Mouse (Mus musculus): ENCODE measurements around the gene Mab21l3. TPM values are rescaled to one million over a fixed set of nuclear protein-coding genes. Genes with fewer than 3 reads are reported as not detected.

Mab21l3 gene
- total and polyA plus RNA-seq, 3 experiments: 1.9 to 3.4 (median 2.8) TPM

DNA sequence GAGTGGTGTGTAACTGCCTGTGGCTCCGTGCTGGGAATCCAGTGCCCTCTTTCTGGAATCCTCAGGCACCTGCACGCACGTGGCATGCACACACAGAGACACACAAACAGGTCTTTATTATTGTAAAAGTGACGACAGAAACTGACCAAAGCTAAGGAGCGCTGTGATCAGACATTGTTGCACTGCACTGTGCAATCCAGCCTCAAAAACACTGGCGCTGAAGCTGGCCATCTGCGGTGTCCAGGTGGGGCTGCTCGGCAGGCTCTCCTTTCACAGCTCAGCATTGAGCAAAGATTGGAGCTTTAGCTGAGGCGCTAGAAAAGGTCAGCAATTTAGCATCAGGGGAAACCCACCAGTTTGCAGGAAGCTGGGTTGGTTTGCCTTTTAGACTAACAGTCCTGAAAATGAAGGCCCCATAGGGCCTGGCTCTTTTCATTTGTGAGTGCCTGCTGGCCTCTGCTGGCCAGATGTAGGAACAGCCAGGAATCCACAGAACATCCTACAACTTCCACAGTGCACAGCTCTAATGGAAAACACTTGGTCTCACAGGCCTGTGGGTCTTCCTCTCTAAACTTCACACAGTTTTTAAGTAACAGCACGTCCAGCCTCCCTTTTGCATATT lies 36.3 kb downstream of the Mab21l3 start:
- Histone ChIP-seq H3K27ac (ENCODE audit: insufficient read depth, low read depth) (no peak overlapping the region), H3K4me1 (ENCODE audit: control insufficient read depth in 1 of 2, insufficient read depth in 2 of 2) (peaks cover 3 to 9% of the 10 kb centered on the region in 2 experiments), H3K27me3 (replicated peaks) (no peaks in the 10 kb centered on the region), H3K36me3 (replicated peaks in 1 of 2; ENCODE audit: control insufficient read depth in 1 of 2, insufficient read depth in 1 of 2, low read length in 1 of 2) (peaks cover 0 to 15% of the 10 kb centered on the region in 2 experiments), H3K4me2 (ENCODE audit: insufficient read depth, low read depth, poor library complexity, severe bottlenecking) (peak overlapping the region; percentile 24; the same call in 1 of the 2 replicates), H3K4me3 (replicated peaks in 1 of 3; ENCODE audit: low read depth in 2 of 3, low read length in 2 of 3, poor library complexity in 1 of 3) (no peak overlapping the region), H3K79me2 (replicated peaks; ENCODE audit: control insufficient read depth, extremely low read depth, insufficient read depth, poor library complexity, severe bottlenecking) (no peaks in the 10 kb centered on the region), H3K9ac (ENCODE audit: insufficient read depth, low read depth) (no peak overlapping the region), H3K9me3 (replicated peaks; ENCODE audit: low read length) (no peaks in the 10 kb centered on the region)
- TF ChIP-seq NELFE (IDR thresholded peaks at IDR 0.05; ENCODE audit: low read depth, low read length) (peak; percentile 36; the same call in 1 of the 2 replicates), SMC3 (IDR thresholded peaks at IDR 0.05; ENCODE audit: low read depth, low read length) (peak; percentile 98), GABPA (IDR thresholded peaks at IDR 0.05; ENCODE audit: insufficient replicate concordance, low read depth, low read length) (no peak), ZC3H11A (IDR thresholded peaks at IDR 0.05; ENCODE audit: low read depth, low read length) (peak; percentile 91), NRF1 (IDR thresholded peaks at IDR 0.05; ENCODE audit: low read depth, low read length) (no peak), JUND (conservative IDR thresholded peaks at IDR 0.05; ENCODE audit: low read depth, low read length) (0 out of 2 replicates have a peak, but pooled peaks have one; percentile 15), RCOR1 (conservative IDR thresholded peaks at IDR 0.05; ENCODE audit: low read depth, low read length) (0 out of 2 replicates have a peak, but pooled peaks have one; percentile 22), ELF1 (IDR thresholded peaks at IDR 0.05; ENCODE audit: low read depth, low read length) (0 out of 2 replicates have a peak, but pooled peaks have one; percentile 29), HCFC1 (IDR thresholded peaks at IDR 0.05; ENCODE audit: low read depth, low read length) (peak; percentile 27; the same call in 1 of the 2 replicates), USF2 (conservative IDR thresholded peaks at IDR 0.05; ENCODE audit: low read depth, low read length) (no peak), EP300 (IDR thresholded peaks at IDR 0.05; ENCODE audit: low read length) (peak; percentile 17; the same call in 1 of the 2 replicates), ZNF384 (IDR thresholded peaks at IDR 0.05; ENCODE audit: low read depth, low read length) (no peak), MYC (IDR thresholded peaks at IDR 0.05; ENCODE audit: low read depth, low read length) (no peak), IRF4 (IDR thresholded peaks at IDR 0.05; ENCODE audit: low read depth, low read length) (peak; percentile 46; the same call in 1 of the 2 replicates), MEF2A (IDR thresholded peaks at IDR 0.05; ENCODE audit: borderline replicate concordance, low read depth, low read length) (0 out of 2 replicates have a peak, but pooled peaks have one; percentile 10), RAD21 (IDR thresholded peaks at IDR 0.05; ENCODE audit: low read depth, low read length) (peak; percentile 99), BHLHE40 (IDR thresholded peaks at IDR 0.05; ENCODE audit: low read depth, low read length) (0 out of 2 replicates have a peak, but pooled peaks have one; percentile 8), SIN3A (IDR thresholded peaks at IDR 0.05; ENCODE audit: low read length) (peak; percentile 62), ZMIZ1 (IDR thresholded peaks at IDR 0.05; ENCODE audit: low read depth, low read length) (no peak), CTCF (conservative IDR thresholded peaks at IDR 0.05 in 1 of 2, IDR thresholded peaks at IDR 0.05 in 1 of 2; ENCODE audit: low read depth in 2 of 2, low read length in 2 of 2) (peak; percentile 88 to 98), CHD2 (IDR thresholded peaks at IDR 0.05; ENCODE audit: low read length) (peak; percentile 24; the same call in 1 of the 2 replicates), MAZ (IDR thresholded peaks at IDR 0.05; ENCODE audit: low read depth, low read length) (0 out of 2 replicates have a peak, but pooled peaks have one; percentile 46), CHD1 (IDR thresholded peaks at IDR 0.05; ENCODE audit: low read depth, low read length) (no peak), USF1 (IDR thresholded peaks at IDR 0.05; ENCODE audit: low read depth, low read length) (no peak), TCF12 (IDR thresholded peaks at IDR 0.05; ENCODE audit: low read depth, low read length) (0 out of 2 replicates have a peak, but pooled peaks have one; percentile 24)
- in situ Hi-C loops (cut with MboI; ENCODE audit: low pct_ligation_motif_present, low pct_unique_long_range_greater_than_20kb, low sequenced_read_pairs) (loop anchor here (25.0 kb wide), 2 partner anchors 500 to 850 kb away; partner anchors contain the start of gene Ttf2), dilution Hi-C loops (cut with MboI; ENCODE audit: extremely low pct_ligation_motif_present, extremely low pct_unique_long_range_greater_than_20kb, low sequenced_read_pairs) (no loop called here)
- peak; percentile 72 for DNase-seq (ENCODE audit: extremely low read depth)

Measured in CH12.LX (cell line).